17 mouse cellular contexts compared by ENCODE assay signal in the genomic region with DNA sequence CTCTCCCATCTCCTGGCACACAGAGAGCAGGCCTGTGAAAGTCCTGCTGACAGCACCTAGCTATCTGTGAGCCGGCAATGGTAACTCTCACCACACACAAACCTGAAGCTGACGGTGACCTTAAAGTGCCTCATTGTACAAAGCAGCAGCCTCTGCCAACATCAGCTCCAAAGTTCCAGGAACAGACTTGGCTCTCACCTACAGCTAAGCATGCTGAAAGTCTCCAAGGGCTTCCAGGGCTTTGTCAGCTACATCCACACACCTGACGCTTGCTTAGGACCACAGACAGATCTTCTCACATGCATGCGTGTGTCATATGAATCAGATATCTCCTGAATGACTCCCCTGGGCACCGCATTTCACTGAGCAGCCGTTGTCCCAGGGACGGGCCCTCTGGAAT. TPM values are rescaled to one million over a fixed set of nuclear protein-coding genes. Genes with fewer than 3 reads are reported as not detected.
A peak's percentile ranks its signal among the peaks of the same experiment; 100 is the strongest.
DNase-seq lines count a peak whose midpoint lies in the region; ATAC-seq and TF ChIP-seq lines count a peak whose summit lies in the region.
"Had no signal": no experiment of that assay in that cellular context is flagged by ENCODE, and none has a peak within 500 bp of the region (broad histone marks: within the 10 kb centered on the region; RNA-seq: fewer than 3 reads in every experiment).

No protein-coding gene starts in this region.

- H3K9ac ChIP-seq in heart, embryonic 16.5 days (ENCODE audit: low read length), result no peak overlapping the region
- no peak overlapping the region for H3K9ac ChIP-seq in midbrain, embryonic 15.5 days
- H3K9ac ChIP-seq: forebrain, postnatal 0 days; neural tube, embryonic 12.5 days had no signal

- no peaks in the 10 kb centered on the region for H3K36me3 ChIP-seq in thymus, adult 2 months (ENCODE audit: control insufficient read depth, insufficient read depth, low read length)
- no peaks in the 10 kb centered on the region for H3K36me3 ChIP-seq in heart, embryonic 16.5 days (ENCODE audit: control insufficient read depth, insufficient read depth)
- H3K36me3 ChIP-seq in midbrain, embryonic 15.5 days (replicated peaks), result no peaks in the 10 kb centered on the region
- H3K36me3 ChIP-seq: neural tube, embryonic 12.5 days had no signal

- TF ChIP-seq CTCF in thymus, adult 2 months (IDR thresholded peaks at IDR 0.05; ENCODE audit: borderline replicate concordance, control insufficient read depth, extremely low read depth, insufficient read depth, low read length, poor library complexity), result no peak
- no peak for TF ChIP-seq CTCF in left cerebral cortex, adult 2 months (IDR thresholded peaks at IDR 0.05)

- WGBS in thymus, adult 2 months, result 88% methylated on average over 7 of the region's 7 CpGs
- 25% methylated on average over 7 of the region's 7 CpGs for WGBS in heart, embryonic 16.5 days
- WGBS in midbrain, embryonic 15.5 days, result 88% methylated on average over 7 of the region's 7 CpGs

- intact Hi-C loops in left cerebral cortex, adult 2 months (cut with DNase I), result no loop called here

- no peaks in the 10 kb centered on the region for H3K27me3 ChIP-seq in thymus, adult 2 months (ENCODE audit: control insufficient read depth, insufficient read depth, low read length)
- no peaks in the 10 kb centered on the region for H3K27me3 ChIP-seq in heart, embryonic 16.5 days (ENCODE audit: control insufficient read depth, insufficient read depth, low read length)
- no peaks in the 10 kb centered on the region for H3K27me3 ChIP-seq in midbrain, embryonic 15.5 days (replicated peaks)
- H3K27me3 ChIP-seq: neural tube, embryonic 12.5 days had no signal

- ATAC-seq in heart, embryonic 16.5 days (replicated peaks; ENCODE audit: extremely low read depth, insufficient read depth, low FRiP score), result peak; percentile 43; the same call in 1 of the 2 replicates
- no peak; the same call in 1 of the 2 replicates for ATAC-seq in frontal cortex, adult (ENCODE audit: low TSS enrichment)
- no peak for ATAC-seq in midbrain, embryonic 15.5 days (replicated peaks)
- ATAC-seq: forebrain, postnatal 0 days; hindbrain, embryonic 16.5 days; lung, postnatal 0 days had no signal

- DNase-seq in gastrocnemius, postnatal 25 days, result peak; percentile 25
- no peak for DNase-seq in gastrocnemius, adult 8-10 months (ENCODE audit: low spot score in 2 of 2)
- DNase-seq in thymus, adult 2 months, result no peak
- DNase-seq in thymus, postnatal 36 days, result no peak
- no peak for DNase-seq in left cerebral cortex, adult 2 months (ENCODE audit: extremely low spot score in 1 of 2, low spot score in 2 of 2)
- DNase-seq: cerebellum, postnatal 14 days; forebrain, postnatal 0 days; kidney, adult 11 months; liver; right cerebral cortex, postnatal 14 days had no signal

- H3K4me3 ChIP-seq in thymus, adult 2 months (ENCODE audit: control insufficient read depth, insufficient read depth, low read length), result no peak overlapping the region
- H3K4me3 ChIP-seq in heart, embryonic 16.5 days (ENCODE audit: low read length), result no peak overlapping the region
- H3K4me3 ChIP-seq in left cerebral cortex, adult 2 months, result no peak overlapping the region
- no peak overlapping the region for H3K4me3 ChIP-seq in midbrain, embryonic 15.5 days
- H3K4me3 ChIP-seq: layer of hippocampus, adult 2 months; neural tube, embryonic 12.5 days had no signal

- H3K27ac ChIP-seq in thymus, adult 2 months (ENCODE audit: control insufficient read depth, insufficient read depth, low read length), result peak overlapping the region; percentile 13; the same call in 1 of the 2 replicates
- H3K27ac ChIP-seq in heart, embryonic 16.5 days (ENCODE audit: low read length), result peak overlapping the region; percentile 38
- no peak overlapping the region for H3K27ac ChIP-seq in left cerebral cortex, adult 2 months
- no peak overlapping the region for H3K27ac ChIP-seq in midbrain, embryonic 15.5 days
- H3K27ac ChIP-seq: layer of hippocampus, adult 2 months; neural tube, embryonic 12.5 days had no signal

- peaks cover 58% of the 10 kb centered on the region for H3K4me1 ChIP-seq in thymus, adult 2 months (replicated peaks; ENCODE audit: control insufficient read depth, insufficient read depth, low read length)
- peaks cover 39% of the 10 kb centered on the region for H3K4me1 ChIP-seq in heart, embryonic 16.5 days (ENCODE audit: control insufficient read depth, insufficient read depth, low read length)
- no peaks in the 10 kb centered on the region for H3K4me1 ChIP-seq in midbrain, embryonic 15.5 days
- H3K4me1 ChIP-seq: neural tube, embryonic 12.5 days had no signal

- no peaks in the 10 kb centered on the region for H3K9me3 ChIP-seq in heart, embryonic 16.5 days (replicated peaks; ENCODE audit: control insufficient read depth, low read length)
- H3K9me3 ChIP-seq in midbrain, embryonic 15.5 days, result no peaks in the 10 kb centered on the region
- H3K9me3 ChIP-seq: neural tube, embryonic 12.5 days had no signal

- H3K4me2 ChIP-seq in heart, embryonic 16.5 days (ENCODE audit: low read depth, low read length), result no peak overlapping the region
- H3K4me2 ChIP-seq in midbrain, embryonic 15.5 days, result no peak overlapping the region
- H3K4me2 ChIP-seq: neural tube, embryonic 12.5 days had no signal

- TF ChIP-seq POLR2A in thymus, adult 2 months (IDR thresholded peaks at IDR 0.05; ENCODE audit: control insufficient read depth, extremely low read depth, insufficient read depth, low read length, poor library complexity), result no peak

RNA-seq across cellular contexts. Expression of a gene that starts 42.0 kb away (rescaled TPM):
- total RNA-seq in gastrocnemius, postnatal 25 days (2021), result under 1 TPM; 0.08 to 0.27 TPM
- under 1 TPM in 2 of 4 experiments, not detected in 2; 0.07 to 0.08 TPM for total RNA-seq in gastrocnemius, adult 8-10 months (2022)
- polyA plus RNA-seq in thymus, adult 2 months (2012; rRNA removed), result 6.6 and 6.9 TPM in 2 replicates
- 2.7 and 4.2 TPM in 2 replicates for polyA plus RNA-seq in heart, embryonic 16.5 days (2015; fragmentation: Nextera tagmentation; extraction: Ambion mirVana)
- 10 to 100 TPM; 46.7 to 50.8 TPM for total RNA-seq in left cerebral cortex, adult 2 months (2021)
- polyA plus RNA-seq in midbrain, embryonic 15.5 days (2015; fragmentation: Nextera tagmentation; extraction: Ambion mirVana), result 1.3 and 1.4 TPM in 2 replicates

Comparison
In these comparisons a context has a peak if more than half of its experiments do, and no peak if none do; other contexts are left out.
1. H3K27ac ChIP-seq: peak in thymus, adult 2 months (single experiment) and heart, embryonic 16.5 days (single experiment); none in left cerebral cortex, adult 2 months (single experiment) and midbrain, embryonic 15.5 days (single experiment).
2. RNA of a gene that starts 42.0 kb away (total RNA-seq): 46.7 to 50.8 TPM in left cerebral cortex, adult 2 months; 0.08 to 0.27 TPM in gastrocnemius, postnatal 25 days and 0.07 to 0.08 TPM in gastrocnemius, adult 8-10 months; every median in the first group is over 10 times any median in the second.